Mouse (Mus musculus) heart, postnatal 25 days (tissue): Measurements from ENCODE around the gene Gbf1. TPM values are rescaled to one million over a fixed set of nuclear protein-coding genes. Genes with fewer than 3 reads are reported as not detected.
A peak's percentile ranks its signal among the peaks of the same experiment; 100 is the strongest.

ENCODE experiments used
- DNase-seq: peaks from one replicate; pipeline ENCODE4 v3.0.0; 2022; ENCODE audit warnings: low spot score
- intact Hi-C: fragments of 180-260 bp; cut with DNase I; formaldehyde crosslinking; loops from one replicate; pipeline ENCODE4 v1.15.1; 2025
- total RNA-seq, 2 experiments: library from RNA; stranded (reverse); gene quantifications; 2 replicates each; pipeline ENCODE4 v1.2.3; 2021

Gbf1 gene
- total RNA-seq, 2 experiments from 2014 or later, result 44.1 to 49.0 TPM

DNA sequence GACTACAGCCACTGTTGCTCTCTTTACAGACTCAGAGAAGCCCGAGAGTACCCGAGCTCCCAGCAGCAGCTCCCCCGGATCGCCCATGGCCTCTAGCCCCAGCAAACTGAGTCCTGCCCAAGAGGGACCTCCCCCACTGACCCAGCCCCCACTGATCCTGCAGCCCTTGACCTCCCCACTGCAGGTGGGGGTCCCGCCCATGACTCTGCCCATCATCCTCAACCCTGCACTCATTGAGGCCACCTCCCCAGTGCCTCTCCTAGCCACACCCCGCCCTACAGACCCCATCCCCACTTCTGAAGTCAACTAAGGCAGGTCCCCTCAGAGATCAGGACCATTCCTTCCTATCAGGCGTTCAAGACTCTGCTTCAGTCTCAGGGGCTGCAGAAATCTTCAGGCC is 133.3 kb downstream of the Gbf1 start:
- intact Hi-C loops, result no loop called here
- DNase-seq, result no peak

DNA sequence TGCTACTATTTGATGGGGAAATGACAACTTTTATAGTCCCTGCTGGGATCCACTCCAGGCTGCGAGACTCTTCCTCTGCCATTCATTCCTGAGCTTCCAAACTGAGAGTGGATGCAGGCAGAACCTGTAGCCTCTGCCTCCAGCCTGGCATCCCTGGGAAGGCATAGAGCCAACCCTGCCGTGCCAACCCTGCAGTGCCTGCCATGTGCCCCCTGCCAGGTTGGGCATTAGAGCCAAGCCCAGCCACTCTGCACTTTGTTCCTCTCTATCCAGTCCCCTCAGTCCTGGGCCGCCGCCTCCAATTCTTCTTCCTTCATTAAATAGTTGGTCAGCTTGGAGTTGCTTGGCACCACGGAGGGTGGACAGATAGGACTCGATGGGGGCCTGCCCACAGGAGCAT is 133.7 kb downstream of the Gbf1 start:
- no peak for DNase-seq
- intact Hi-C loops, result no loop called here

DNA sequence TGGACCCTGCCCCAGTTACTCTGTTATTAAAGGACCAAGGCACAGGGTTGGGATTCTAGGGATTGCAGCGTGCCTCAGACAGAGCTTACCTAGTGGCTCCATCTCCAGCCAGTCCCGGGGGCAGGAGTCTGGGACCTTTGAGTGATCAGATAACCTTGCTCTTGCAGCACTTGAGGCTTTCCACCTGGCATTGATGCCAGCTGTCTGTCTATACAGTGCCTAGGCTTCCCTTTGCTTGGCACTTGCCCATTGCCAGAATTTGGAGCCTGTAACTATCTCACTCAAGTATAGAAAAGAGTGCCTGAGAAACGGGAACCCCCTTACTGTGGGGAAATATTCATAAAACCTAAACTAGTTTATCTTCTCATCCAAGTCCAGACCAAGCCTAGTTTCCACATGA is 134.6 kb downstream of the Gbf1 start:
- DNase-seq, result no peak
- intact Hi-C loops, result no loop called here

DNA sequence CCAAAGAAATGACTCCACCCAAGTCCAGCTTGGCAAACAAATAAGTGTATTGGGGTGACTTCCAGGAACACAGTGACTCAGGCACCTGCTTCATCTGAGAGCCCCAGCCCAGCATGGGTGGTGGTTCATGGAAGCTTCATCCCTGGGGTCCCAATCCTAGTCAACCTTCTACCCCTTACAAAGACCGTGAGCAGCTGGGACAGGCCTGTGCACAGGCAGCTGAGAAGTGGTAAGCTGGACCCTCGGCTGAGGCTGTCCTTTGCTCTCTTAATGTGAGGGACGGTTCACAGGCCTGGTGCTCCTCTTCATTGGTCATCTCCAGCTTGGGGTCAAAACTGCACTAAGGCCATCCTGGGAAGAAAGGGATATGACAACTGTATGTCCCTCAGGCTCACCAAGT is 135.3 kb downstream of the Gbf1 start:
- no peak for DNase-seq
- intact Hi-C loops, result no loop called here

DNA sequence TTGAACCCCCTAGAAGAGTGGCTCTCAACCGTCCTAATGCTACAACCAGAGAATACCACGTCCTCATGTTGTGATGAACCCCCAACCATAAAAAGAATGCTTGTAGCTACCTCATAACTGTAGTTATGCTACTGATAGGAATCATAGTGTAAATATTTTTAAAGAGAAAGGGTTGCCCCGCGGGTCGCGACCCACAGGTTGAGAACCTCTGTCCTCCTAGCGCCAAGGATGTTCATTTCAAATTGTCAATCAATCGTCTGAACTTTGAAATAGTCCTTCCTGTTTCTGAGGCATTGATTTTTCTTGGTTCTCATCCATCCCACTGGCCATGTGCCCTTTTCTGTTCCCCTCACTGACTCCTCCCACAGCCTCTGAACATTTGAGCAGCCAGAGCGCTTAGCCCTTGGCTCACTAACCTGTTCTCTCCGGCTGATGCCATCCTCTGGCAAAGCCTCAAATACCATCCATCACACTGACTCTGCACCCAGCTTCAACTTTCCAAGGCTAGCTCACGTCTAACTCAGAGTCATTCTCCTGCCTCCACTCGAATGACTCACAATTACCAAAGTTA is 138.3 kb downstream of the Gbf1 start:
- intact Hi-C loops, result no loop called here
- no peak for DNase-seq

DNA sequence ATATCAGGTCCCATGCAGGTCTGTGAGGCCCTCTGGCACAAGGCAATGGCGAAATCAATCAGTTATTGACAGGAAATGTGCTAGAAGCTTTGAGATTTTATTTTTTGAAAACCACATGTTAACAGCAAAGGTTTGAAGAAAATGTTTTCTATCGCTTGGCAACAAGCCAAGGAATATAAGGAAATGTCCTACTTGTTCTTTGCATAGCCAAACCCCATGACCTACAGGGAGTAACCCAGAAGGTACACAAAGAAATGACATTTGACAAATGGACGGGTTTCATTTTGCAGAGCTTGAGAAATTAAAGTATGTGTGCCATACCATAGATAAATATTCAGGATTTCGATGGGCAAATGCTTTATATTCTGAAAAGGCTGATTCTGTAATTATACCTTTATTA is 144.6 kb downstream of the Gbf1 start:
- no peak for DNase-seq
- intact Hi-C loops, result no loop called here

DNA sequence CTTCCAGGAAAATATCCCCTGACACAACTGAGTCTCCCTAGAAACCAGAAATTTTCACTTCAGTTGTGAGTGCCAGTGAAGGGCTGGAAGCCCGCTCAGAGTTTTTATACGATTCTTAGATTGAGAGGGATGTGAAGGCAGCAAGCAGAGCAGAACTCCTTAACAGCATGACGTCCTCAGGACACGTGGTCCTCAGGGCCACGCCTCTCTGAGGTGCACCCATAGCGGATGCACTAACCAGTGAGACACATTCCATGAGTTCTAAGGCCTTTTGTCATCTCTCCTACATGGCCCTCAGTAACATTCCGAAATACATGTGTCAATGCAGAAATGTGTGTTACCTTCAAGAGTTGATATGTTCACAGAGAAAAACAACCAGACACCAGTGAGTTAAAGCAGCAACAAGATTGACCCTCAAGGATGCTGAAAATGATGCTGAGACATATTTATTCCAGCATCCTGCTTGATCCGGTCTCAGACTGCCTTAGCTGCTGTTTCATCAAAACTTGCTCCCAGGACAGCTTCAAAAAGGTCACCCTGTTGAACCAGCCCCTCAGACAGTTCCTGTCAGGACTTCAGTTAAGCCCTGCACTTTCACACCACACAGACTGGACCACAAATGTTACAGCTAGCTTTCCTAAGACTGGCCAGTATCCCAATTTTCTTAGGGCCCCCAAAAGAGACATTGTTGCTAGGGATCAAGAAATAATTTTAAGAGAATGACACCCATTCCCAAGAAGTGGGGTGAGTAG is 148.2 kb downstream of the Gbf1 start:
- no peak for DNase-seq
- intact Hi-C loops, result loop anchor here (5.0 kb wide), 1 partner anchor 37 kb away; the partner anchor contains the start of gene Cuedc2

DNA sequence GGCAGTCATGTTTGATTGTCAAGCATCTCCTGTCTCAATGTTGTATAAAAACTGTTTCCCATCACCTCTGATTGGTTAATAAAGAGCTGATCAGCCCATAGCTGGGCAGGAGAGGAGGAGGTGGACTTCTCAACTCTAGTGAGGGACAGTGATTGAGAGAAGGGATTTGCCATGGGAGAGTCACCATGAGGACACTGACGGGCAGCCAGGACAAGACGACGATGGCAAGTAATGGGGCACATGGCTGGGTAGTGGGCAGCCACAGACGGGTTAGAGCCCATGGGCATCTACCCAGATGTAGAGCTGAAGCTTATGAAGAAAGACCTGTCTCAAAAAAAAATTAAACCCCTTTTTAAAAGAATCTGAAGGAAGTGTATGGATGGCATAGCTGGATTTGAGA is 150.2 kb downstream of the Gbf1 start:
- intact Hi-C loops, result loop anchor here (5.0 kb wide), 1 partner anchor 35 kb away; the partner anchor contains the start of gene Cuedc2
- no peak for DNase-seq

DNA sequence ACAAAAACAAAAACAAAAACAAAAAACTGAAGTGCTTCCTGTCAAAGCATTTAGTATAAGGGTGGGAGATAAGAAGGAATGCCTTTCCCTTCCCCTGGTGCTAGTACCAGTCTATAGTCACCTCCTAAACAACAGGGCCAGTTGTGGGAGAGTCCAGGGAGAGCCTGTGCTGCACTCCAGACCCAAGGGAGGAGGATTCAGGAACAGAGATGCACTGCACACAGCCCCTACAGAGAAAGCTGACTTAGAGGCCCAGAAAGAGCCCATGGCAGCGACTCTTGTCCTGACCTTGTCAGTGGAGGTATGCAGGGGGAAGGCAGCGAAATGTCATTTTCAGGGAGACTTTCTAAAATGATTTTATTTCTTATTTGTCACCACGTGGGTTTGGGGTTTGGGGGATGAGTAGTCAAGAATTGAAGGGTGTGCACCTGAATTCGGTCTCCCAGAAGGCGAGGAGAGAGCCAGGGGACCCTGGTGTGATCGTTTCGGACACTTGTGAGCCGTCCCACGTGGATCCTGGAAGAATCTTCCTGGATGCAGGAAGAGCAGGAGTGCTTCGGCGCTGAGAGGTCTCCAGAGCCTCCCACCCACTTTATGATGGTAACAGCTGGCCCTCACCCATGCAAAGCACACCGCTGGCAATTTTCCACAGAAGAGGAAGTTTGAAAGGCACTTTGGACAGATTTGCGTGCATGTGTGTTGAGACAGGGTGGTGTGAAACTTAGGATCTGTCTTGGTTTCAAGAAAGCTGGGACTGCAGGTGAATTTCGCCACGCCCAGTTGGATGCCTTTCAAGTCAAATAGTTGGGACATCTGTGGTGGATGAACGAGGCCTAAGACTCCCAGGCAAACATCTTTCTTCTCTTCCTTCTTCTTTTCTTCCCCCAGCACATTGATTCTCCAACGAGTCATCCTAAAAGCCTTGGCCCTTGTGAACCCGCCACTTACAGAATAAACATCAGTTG is 151.2 kb downstream of the Gbf1 start:
- intact Hi-C loops, result loop anchor here (5.0 kb wide), 1 partner anchor 34 kb away; the partner anchor contains the start of gene Cuedc2
- no peak for DNase-seq

DNA sequence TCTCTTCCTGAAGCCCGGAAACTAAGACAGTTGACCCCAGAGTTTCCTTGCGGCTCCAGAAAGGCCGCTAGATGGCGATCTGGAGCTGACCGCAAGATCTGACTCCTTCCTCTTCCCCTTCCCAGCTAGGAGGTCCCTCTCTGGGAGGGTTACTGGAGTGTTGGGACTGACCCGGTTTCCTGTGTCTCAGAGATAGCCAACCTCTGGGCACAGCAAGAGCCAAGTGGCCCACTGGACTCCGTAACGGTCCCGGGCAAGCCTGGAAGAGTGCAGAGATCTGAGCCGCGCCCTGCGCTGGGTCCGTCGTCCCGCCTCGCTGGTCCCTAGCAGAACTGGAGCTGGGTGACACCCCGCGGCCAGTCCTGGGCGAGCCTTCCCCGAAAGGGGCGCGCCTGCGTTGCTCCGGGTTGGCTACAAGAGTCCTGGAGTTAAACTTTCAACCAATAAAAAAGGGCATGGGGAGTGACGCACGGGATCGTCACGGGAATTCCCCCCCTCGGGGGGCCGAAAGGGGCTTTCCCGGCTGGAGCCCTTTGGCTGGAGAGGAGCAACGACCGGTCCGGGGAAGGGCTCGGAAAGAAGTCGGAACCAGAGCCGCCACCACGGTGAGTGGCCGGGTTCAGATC is 152.0 kb downstream of the Gbf1 start, which contains the start of gene Nfkb2:
TSS of gene Nfkb2 (plus strand) at position 105 of the 626 bp plus-strand sequence.
- peak; percentile 97 for DNase-seq
- intact Hi-C loops, result loop anchor here (5.0 kb wide), 1 partner anchor 33 kb away; the partner anchor contains the start of gene Cuedc2

DNA sequence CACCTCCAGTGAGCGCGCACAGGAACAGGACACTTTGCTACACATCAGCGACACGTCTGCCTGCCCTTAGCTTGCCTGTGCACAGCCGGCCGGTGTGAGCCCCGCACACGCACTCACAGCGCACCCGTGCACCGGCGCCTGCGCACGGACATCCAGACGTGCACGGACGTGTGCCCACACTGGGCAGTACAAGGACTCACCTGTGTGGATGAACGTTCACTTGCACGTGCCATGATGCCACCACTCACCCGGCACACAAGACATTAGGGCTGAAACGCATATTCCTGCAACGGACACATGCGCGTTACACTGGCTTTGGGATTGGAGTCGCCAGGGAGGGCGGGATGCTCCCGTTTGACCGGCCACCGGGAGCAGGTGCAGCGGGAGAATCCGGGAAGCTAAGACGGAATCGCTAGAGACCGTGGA is 152.6 kb downstream of the Gbf1 start:
- DNase-seq, result no peak
- intact Hi-C loops, result loop anchor here (5.0 kb wide), 1 partner anchor 32 kb away; the partner anchor contains the start of gene Cuedc2

DNA sequence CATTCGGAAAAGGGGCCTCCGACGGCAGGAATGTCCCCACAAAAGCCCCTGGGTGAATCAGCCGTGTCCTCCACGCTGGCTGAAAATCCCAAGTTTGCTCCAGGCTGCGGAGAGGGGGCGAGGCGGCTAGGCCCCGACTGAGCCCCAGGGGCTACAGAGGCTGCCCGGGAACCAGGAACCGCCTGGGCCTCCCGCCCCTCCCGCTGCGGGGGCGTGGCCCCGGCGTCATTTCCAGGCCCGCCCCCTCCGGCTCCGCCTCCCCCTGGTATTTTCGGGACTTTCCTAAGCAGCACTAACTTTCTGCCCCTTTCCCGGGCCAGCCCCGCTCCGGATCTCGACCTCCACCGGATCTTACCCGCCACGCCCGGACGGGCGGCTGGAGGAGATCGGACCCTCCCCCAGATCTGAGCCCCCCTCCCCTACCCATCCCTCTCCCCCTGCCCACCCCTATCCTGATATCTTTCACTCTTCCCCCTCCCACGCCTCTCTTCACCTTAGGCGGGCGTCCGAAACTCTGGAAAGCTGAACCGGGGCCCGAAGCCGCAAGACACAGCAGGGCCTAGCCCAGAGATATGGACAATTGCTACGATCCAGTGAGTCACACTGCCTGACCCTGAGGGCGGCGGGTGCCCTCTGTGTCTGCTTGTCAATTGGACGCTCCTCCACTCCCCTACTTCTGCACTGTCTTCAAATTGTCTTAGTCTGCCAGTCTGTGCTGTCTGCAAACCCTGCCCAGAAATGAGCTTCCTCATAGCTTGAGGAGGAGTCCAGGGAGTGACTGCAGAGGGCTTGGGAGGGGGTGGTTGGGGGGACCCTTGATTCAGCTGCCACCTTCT is 153.3 kb downstream of the Gbf1 start:
- peak; percentile 79 for DNase-seq
- intact Hi-C loops, result no loop called here

DNA sequence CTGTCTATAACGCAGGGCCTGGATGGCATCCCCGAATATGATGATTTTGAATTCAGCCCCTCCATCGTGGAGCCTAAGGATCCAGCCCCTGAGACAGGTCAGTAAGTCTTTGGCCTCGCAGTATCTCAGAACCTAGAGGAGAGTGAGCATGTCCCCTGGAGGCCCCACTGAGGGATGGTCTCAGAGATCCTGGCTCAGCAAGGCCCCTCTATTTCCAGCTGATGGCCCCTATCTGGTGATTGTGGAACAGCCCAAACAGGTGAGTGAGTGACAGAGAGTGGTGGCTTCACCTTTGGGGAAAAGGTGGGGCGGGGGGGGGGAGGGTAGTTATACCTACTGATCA is 153.9 kb downstream of the Gbf1 start:
- DNase-seq, result no peak
- intact Hi-C loops, result no loop called here

DNA sequence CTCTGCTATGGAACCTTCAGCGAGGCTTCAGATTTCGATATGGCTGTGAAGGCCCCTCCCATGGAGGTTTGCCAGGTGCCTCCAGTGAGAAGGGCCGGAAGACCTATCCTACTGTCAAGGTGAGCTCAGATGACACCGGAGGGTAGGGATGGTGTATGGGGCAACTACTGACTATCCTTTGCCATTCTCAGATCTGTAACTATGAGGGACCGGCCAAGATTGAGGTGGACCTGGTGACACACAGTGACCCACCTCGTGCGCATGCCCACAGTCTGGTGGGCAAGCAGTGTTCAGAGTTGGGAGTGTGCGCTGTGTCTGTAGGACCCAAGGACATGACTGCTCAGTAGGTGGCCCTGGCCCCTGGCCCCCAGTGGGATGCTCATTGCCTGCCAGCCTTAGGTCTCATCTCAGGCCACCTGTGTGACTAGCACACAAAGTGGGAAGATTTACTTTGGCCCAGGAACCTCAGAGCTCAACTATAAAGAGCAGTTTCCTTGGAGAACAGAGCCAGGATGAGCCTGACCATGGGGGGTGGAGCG is 154.5 kb downstream of the Gbf1 start:
- intact Hi-C loops, result no loop called here
- DNase-seq, result no peak

DNA sequence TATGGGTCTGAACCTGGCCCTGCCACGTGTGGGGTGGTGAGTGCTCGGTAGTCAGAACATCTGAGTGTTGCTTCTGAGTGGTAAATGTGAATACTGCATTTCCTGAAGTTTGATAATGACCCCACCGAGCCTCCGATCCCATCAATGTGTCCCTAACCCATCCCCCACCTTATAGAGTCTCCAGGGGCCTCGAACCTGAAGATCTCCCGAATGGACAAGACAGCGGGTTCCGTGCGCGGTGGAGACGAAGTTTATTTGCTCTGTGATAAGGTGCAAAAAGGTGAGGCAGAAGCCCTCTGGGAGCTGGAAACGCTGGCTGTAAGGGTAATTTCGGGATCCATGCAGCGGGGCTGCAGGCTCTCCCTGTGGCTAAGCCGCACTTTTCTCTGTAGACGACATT is 155.5 kb downstream of the Gbf1 start:
- no peak for DNase-seq
- intact Hi-C loops, result loop anchor here (2.0 kb wide), 1 partner anchor 19 kb away; the partner anchor contains the start of gene Psd

DNA sequence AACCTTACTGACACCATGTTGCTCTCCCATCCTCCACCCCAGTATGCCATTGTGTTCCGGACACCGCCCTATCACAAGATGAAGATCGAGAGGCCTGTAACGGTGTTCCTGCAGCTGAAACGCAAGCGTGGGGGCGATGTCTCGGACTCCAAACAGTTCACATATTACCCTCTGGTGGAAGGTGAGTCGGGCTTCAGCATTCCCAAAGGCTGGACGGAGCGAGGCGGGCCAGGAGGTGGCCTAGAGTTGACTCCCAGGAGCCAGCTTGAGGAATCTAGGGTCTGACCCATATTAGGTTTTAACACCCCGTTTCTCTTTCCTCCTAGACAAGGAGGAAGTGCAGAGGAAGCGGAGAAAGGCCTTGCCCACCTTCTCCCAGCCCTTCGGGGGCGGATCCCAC is 156.0 kb downstream of the Gbf1 start:
- intact Hi-C loops, result loop anchor here (2.0 kb wide), 1 partner anchor 18 kb away; the partner anchor contains the start of gene Psd
- no peak for DNase-seq

DNA sequence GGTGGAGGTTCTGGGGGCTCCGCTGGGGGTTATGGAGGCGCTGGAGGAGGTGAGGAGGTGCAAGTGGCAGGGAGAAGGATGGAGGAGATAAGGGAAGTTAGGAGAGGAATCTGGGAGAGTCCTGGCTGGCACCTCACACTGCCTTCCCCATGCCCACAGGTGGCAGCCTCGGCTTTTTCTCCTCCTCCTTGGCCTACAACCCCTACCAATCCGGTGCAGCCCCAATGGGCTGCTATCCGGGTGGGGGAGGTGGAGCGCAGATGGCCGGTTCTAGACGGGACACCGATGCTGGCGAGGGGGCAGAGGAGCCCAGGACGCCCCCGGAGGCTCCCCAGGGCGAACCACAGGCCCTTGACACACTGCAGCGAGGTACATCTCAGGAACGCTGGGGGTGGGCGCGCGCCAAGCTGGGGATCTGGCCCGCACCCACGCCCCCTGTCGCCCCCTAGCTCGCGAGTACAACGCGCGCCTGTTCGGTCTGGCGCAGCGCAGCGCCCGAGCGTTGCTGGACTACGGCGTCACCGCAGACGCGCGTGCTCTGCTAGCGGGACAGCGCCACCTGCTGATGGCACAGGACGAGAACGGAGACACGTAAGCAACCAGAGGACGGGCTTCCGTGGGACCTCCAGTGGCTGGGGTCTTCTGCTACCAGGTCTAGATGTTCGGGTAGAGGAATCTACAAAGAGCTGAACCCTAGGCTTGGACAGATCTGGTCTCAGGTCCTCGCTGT is 156.6 kb downstream of the Gbf1 start:
- intact Hi-C loops, result loop anchor here (2.0 kb wide), 1 partner anchor 18 kb away; the partner anchor contains the start of gene Psd
- DNase-seq, result peak; percentile 46
